Mouse (Mus musculus): ENCODE results near the gene Tbrg1.

DNA sequence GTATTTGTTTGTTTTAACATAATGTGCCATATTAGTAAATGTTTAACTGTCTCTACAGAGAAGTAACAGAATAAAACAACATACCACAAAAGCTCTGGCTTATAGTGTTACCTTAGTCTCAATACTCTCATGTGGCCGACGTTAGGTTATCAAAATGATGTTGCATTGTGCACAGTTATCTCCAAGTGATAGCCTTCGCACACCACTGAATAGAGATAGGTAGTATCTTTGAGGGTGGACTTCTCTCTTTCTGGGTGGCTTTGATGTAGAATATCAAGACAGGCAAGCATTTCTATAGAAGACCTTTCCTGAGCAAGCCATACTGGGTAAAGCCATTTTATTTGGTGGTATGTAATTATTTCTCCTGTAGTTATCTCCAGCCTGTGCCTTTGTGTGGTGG, 52.0 kb downstream of the Tbrg1 start:
- no peak for TF ChIP-seq POLR2A (IDR thresholded peaks at IDR 0.05; ENCODE audit: control insufficient read depth in 1 of 2, insufficient read depth in 1 of 2, low read depth in 1 of 2, low read length in 2 of 2, poor library complexity in 1 of 2)
- no peak for TF ChIP-seq USF2 (IDR thresholded peaks at IDR 0.05; ENCODE audit: borderline replicate concordance in 1 of 2, insufficient read depth in 1 of 2, low read depth in 1 of 2, low read length in 2 of 2)
- TF ChIP-seq CTCF (IDR thresholded peaks at IDR 0.05 in 2 of 3, conservative IDR thresholded peaks at IDR 0.05 in 1 of 3; ENCODE audit: control insufficient read depth in 1 of 3, insufficient read depth in 1 of 3, low read depth in 2 of 3, low read length in 3 of 3, poor library complexity in 1 of 3, severe bottlenecking in 1 of 3): no peak
- TF ChIP-seq GATA1 (IDR thresholded peaks at IDR 0.05; ENCODE audit: low read depth, low read length): peak; percentile 52
- no peak for TF ChIP-seq GABPA (IDR thresholded peaks at IDR 0.05; ENCODE audit: low read depth, low read length)
- no peak for TF ChIP-seq RCOR1 (IDR thresholded peaks at IDR 0.05; ENCODE audit: low read depth, low read length)
